Mouse (Mus musculus): ENCODE data around the gene Opa3.

GRCm38 (mm10) chr7:19269721-19270441, 41.7 kb downstream of the Opa3 start:
- TF ChIP-seq CTCF (IDR thresholded peaks at IDR 0.05; ENCODE audit: control insufficient read depth, insufficient read depth, insufficient read length), result no peak
- TF ChIP-seq MAX (IDR thresholded peaks at IDR 0.05), result no peak
